In the genomic region with DNA sequence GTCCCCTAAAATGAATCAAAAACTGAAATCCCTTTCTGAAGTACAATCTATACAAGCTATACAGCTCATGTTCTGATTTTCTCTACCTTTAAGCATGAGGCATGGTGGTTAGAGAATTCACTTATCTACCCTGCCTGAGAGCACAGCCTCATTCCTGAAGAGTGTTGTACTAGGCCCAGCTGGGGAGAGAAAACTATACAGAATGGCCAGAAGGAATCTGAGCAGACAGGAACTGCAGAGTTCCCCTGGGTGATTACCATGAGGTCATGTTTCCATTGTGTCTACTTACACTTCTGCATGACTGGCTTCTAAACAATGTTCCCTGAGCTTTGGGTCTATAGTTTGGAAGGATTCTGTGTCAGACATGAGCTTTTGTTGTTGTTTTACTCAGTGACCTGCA, we compare ENCODE assay signal across 14 mouse cellular contexts.
DNase-seq lines count a peak whose midpoint lies in the region; ATAC-seq and TF ChIP-seq lines count a peak whose summit lies in the region.
"Had no signal": no experiment of that assay in that cellular context is flagged by ENCODE, and none has a peak within 500 bp of the region (broad histone marks: within the 10 kb centered on the region; RNA-seq: fewer than 3 reads in every experiment).

No protein-coding gene starts in this region.

- no peaks in the 10 kb centered on the region for H3K9me3 ChIP-seq in heart, postnatal 0 days (replicated peaks; ENCODE audit: control insufficient read depth, low read length)
- no peaks in the 10 kb centered on the region for H3K9me3 ChIP-seq in neural tube, embryonic 11.5 days (ENCODE audit: control insufficient read depth, low read length)
- H3K9me3 ChIP-seq in embryonic facial prominence, embryonic 11.5 days (replicated peaks; ENCODE audit: control insufficient read depth, low read length), result no peaks in the 10 kb centered on the region
- H3K9me3 ChIP-seq: embryonic facial prominence, embryonic 15.5 days; heart, embryonic 10.5 days had no signal

- intact Hi-C loops in heart, postnatal 25 days (cut with DNase I), result no loop called here
- intact Hi-C loops in gastrocnemius, postnatal 14 days (cut with DNase I; ENCODE audit: low total_unique reads), result no loop called here

- no peak overlapping the region for H3K9ac ChIP-seq in heart, postnatal 0 days (replicated peaks; ENCODE audit: low read depth, low read length)
- H3K9ac ChIP-seq in neural tube, embryonic 11.5 days (ENCODE audit: low read length), result no peak overlapping the region
- no peak overlapping the region for H3K9ac ChIP-seq in embryonic facial prominence, embryonic 11.5 days (replicated peaks; ENCODE audit: low read length)
- H3K9ac ChIP-seq: embryonic facial prominence, embryonic 15.5 days; liver, embryonic 14.5 days had no signal

- no peak overlapping the region for H3K4me3 ChIP-seq in heart, postnatal 0 days (ENCODE audit: low read depth, low read length)
- no peak overlapping the region for H3K4me3 ChIP-seq in neural tube, embryonic 11.5 days (ENCODE audit: low read depth, low read length)
- no peak overlapping the region for H3K4me3 ChIP-seq in embryonic facial prominence, embryonic 11.5 days (ENCODE audit: low read depth, low read length)
- H3K4me3 ChIP-seq: embryonic facial prominence, embryonic 15.5 days; heart, embryonic 10.5 days had no signal

- no peaks in the 10 kb centered on the region for H3K4me1 ChIP-seq in heart, postnatal 0 days (ENCODE audit: control insufficient read depth, insufficient read depth)
- H3K4me1 ChIP-seq in neural tube, embryonic 11.5 days (ENCODE audit: control insufficient read depth, insufficient read depth, low read length), result peaks cover 6% of the 10 kb centered on the region; the same call in 1 of the 2 replicates
- no peaks in the 10 kb centered on the region for H3K4me1 ChIP-seq in embryonic facial prominence, embryonic 11.5 days (ENCODE audit: control insufficient read depth, insufficient read depth, low read length)
- H3K4me1 ChIP-seq: embryonic facial prominence, embryonic 15.5 days had no signal

- no peak overlapping the region for H3K4me2 ChIP-seq in heart, postnatal 0 days (ENCODE audit: low read depth, low read length)
- no peak overlapping the region for H3K4me2 ChIP-seq in neural tube, embryonic 11.5 days (ENCODE audit: low read depth)
- no peak overlapping the region for H3K4me2 ChIP-seq in embryonic facial prominence, embryonic 11.5 days (ENCODE audit: low read depth, low read length)
- H3K4me2 ChIP-seq: embryonic facial prominence, embryonic 15.5 days had no signal

- no peaks in the 10 kb centered on the region for H3K27me3 ChIP-seq in heart, postnatal 0 days (ENCODE audit: control insufficient read depth, insufficient read depth, low read length)
- H3K27me3 ChIP-seq in neural tube, embryonic 11.5 days (ENCODE audit: control insufficient read depth, insufficient read depth, low read length), result no peaks in the 10 kb centered on the region
- H3K27me3 ChIP-seq in embryonic facial prominence, embryonic 11.5 days (ENCODE audit: control insufficient read depth, insufficient read depth, low read length), result no peaks in the 10 kb centered on the region
- H3K27me3 ChIP-seq: embryonic facial prominence, embryonic 15.5 days had no signal

- TF ChIP-seq CTCF in heart, postnatal 0 days (IDR thresholded peaks at IDR 0.05; ENCODE audit: low read depth), result no peak

- no peak overlapping the region for H3K27ac ChIP-seq in heart, postnatal 0 days (ENCODE audit: low read depth)
- no peak overlapping the region for H3K27ac ChIP-seq in neural tube, embryonic 11.5 days (ENCODE audit: low read depth, low read length)
- no peak overlapping the region for H3K27ac ChIP-seq in embryonic facial prominence, embryonic 11.5 days (replicated peaks; ENCODE audit: low read depth, low read length)
- H3K27ac ChIP-seq: embryonic facial prominence, embryonic 15.5 days; heart, embryonic 10.5 days; liver, embryonic 14.5 days had no signal

- H3K36me3 ChIP-seq in heart, postnatal 0 days (replicated peaks; ENCODE audit: control insufficient read depth, insufficient read depth, low read length), result no peaks in the 10 kb centered on the region
- no peaks in the 10 kb centered on the region for H3K36me3 ChIP-seq in neural tube, embryonic 11.5 days (ENCODE audit: control insufficient read depth, insufficient read depth, low read length)
- H3K36me3 ChIP-seq in embryonic facial prominence, embryonic 11.5 days (replicated peaks; ENCODE audit: control insufficient read depth, insufficient read depth, low read depth, low read length), result no peaks in the 10 kb centered on the region
- H3K36me3 ChIP-seq: embryonic facial prominence, embryonic 15.5 days; heart, embryonic 10.5 days had no signal

- no peak for DNase-seq in heart, postnatal 0 days (ENCODE audit: low spot score)
- DNase-seq in heart, postnatal 25 days (ENCODE audit: low spot score), result no peak
- DNase-seq in neural tube, embryonic 11.5 days (ENCODE audit: low spot score), result peak; percentile 13
- DNase-seq in neural tube, embryonic 10.5 days (ENCODE audit: extremely low spot score, low spot score), result no peak
- peak; percentile 54 for DNase-seq in embryonic facial prominence, embryonic 11.5 days (ENCODE audit: low spot score)
- DNase-seq in gastrocnemius, postnatal 14 days, result no peak
- DNase-seq in layer of hippocampus, adult 18-20 months (ENCODE audit: low spot score in 2 of 2), result no peak
- DNase-seq: adrenal gland, postnatal 36 days; cerebellum, adult 18-20 months; thymus, postnatal 25 days had no signal

- peak; percentile 58; the same call in 1 of the 2 replicates for ATAC-seq in heart, postnatal 0 days (ENCODE audit: insufficient read depth, low read depth)
- peak; percentile 58 for ATAC-seq in neural tube, embryonic 11.5 days (ENCODE audit: insufficient read depth, low FRiP score, low TSS enrichment)
- ATAC-seq in embryonic facial prominence, embryonic 11.5 days (replicated peaks; ENCODE audit: insufficient number of reproducible peaks, low FRiP score, low TSS enrichment, low read depth), result peak; percentile 83; the same call in 1 of the 2 replicates
- no peak for ATAC-seq in granulocyte monocyte progenitor cell, adult 5-6 weeks (replicated peaks; ENCODE audit: poor library complexity, severe bottlenecking)

- no peak for TF ChIP-seq EP300 in heart, postnatal 0 days (IDR thresholded peaks at IDR 0.05; ENCODE audit: low read depth)

Comparison
In these comparisons a context has a peak if more than half of its experiments do, and no peak if none do; other contexts are left out.
1. DNase-seq: peak in neural tube, embryonic 11.5 days (single experiment) and embryonic facial prominence, embryonic 11.5 days (single experiment); none in heart, postnatal 0 days (single experiment), heart, postnatal 25 days (single experiment), neural tube, embryonic 10.5 days (single experiment), gastrocnemius, postnatal 14 days (single experiment) and layer of hippocampus, adult 18-20 months (0 of 2).